25 mouse cellular contexts compared by ENCODE assay signal in genomic region chr2:67654847-67655246, GRCm38 (mm10).
DNase-seq lines count a peak whose midpoint lies in the region; ATAC-seq and TF ChIP-seq lines count a peak whose summit lies in the region.
"Had no signal": no experiment of that assay in that cellular context is flagged by ENCODE, and none has a peak within 500 bp of the region (broad histone marks: within the 10 kb centered on the region; RNA-seq: fewer than 3 reads in every experiment).

No protein-coding gene starts in this region.

- H3K9ac ChIP-seq in embryonic facial prominence, embryonic 14.5 days (ENCODE audit: low read depth, low read length): no peak overlapping the region
- no peak overlapping the region for H3K9ac ChIP-seq in lung, embryonic 14.5 days
- H3K9ac ChIP-seq: embryonic facial prominence, embryonic 13.5 days; forebrain, embryonic 15.5 days; heart, embryonic 12.5 days; heart, embryonic 15.5 days; hindbrain, embryonic 13.5 days had no signal

- H3K36me3 ChIP-seq in embryonic facial prominence, embryonic 14.5 days (ENCODE audit: control insufficient read depth, insufficient read depth, low read length): no peaks in the 10 kb centered on the region
- H3K36me3 ChIP-seq in embryonic facial prominence, embryonic 10.5 days (replicated peaks): no peaks in the 10 kb centered on the region
- no peaks in the 10 kb centered on the region for H3K36me3 ChIP-seq in lung, embryonic 14.5 days (ENCODE audit: insufficient read depth)
- H3K36me3 ChIP-seq: embryonic facial prominence, embryonic 13.5 days; forebrain, embryonic 15.5 days; heart, embryonic 12.5 days; heart, embryonic 15.5 days; hindbrain, embryonic 10.5 days; hindbrain, embryonic 13.5 days had no signal

- no peak for DNase-seq in embryonic facial prominence, embryonic 14.5 days (ENCODE audit: low spot score)
- DNase-seq in embryonic facial prominence, embryonic 10.5 days (ENCODE audit: low spot score): no peak
- peak; percentile 77 for DNase-seq in lung, embryonic 14.5 days
- no peak for DNase-seq in lung, postnatal 25 days (ENCODE audit: low spot score)
- DNase-seq in lung, postnatal 10 days: peak; percentile 28
- DNase-seq in lung, postnatal 4 days: no peak
- DNase-seq in retina, embryonic 14.5 days (ENCODE audit: low spot score): peak; percentile 13
- DNase-seq in retina, postnatal 1 day: no peak
- DNase-seq: adrenal gland, adult 8-10 months; adrenal gland, postnatal 25 days; cerebellum, adult 2 months; cerebellum, adult 9-11 months; cerebellum, postnatal 25 days; gastrocnemius, postnatal 25 days; heart, adult 18-20 months; heart, postnatal 10 days; heart, postnatal 36 days had no signal

- no peaks in the 10 kb centered on the region for H3K27me3 ChIP-seq in embryonic facial prominence, embryonic 14.5 days (replicated peaks; ENCODE audit: control insufficient read depth, insufficient read depth, low read length)
- H3K27me3 ChIP-seq in embryonic facial prominence, embryonic 10.5 days (replicated peaks; ENCODE audit: low read depth, poor library complexity, severe bottlenecking): no peaks in the 10 kb centered on the region
- H3K27me3 ChIP-seq in lung, embryonic 14.5 days (ENCODE audit: insufficient read depth, low read length): no peaks in the 10 kb centered on the region
- H3K27me3 ChIP-seq: embryonic facial prominence, embryonic 13.5 days; forebrain, embryonic 15.5 days; heart, embryonic 12.5 days; heart, embryonic 15.5 days; hindbrain, embryonic 13.5 days had no signal

- H3K27ac ChIP-seq in embryonic facial prominence, embryonic 14.5 days (replicated peaks; ENCODE audit: low read depth, low read length): no peak overlapping the region
- H3K27ac ChIP-seq in embryonic facial prominence, embryonic 10.5 days (replicated peaks): no peak overlapping the region
- H3K27ac ChIP-seq in lung, embryonic 14.5 days (ENCODE audit: low read depth): 0 out of 2 replicates have a peak overlapping the region, but pooled peaks have one; percentile 21
- H3K27ac ChIP-seq: embryonic facial prominence, embryonic 13.5 days; forebrain, embryonic 15.5 days; heart, embryonic 15.5 days; hindbrain, embryonic 10.5 days; hindbrain, embryonic 13.5 days had no signal

- peaks cover 2% of the 10 kb centered on the region; the same call in 1 of the 2 replicates for H3K4me1 ChIP-seq in embryonic facial prominence, embryonic 14.5 days (ENCODE audit: control insufficient read depth, insufficient read depth, low read length)
- no peaks in the 10 kb centered on the region for H3K4me1 ChIP-seq in embryonic facial prominence, embryonic 10.5 days
- H3K4me1 ChIP-seq in lung, embryonic 14.5 days (ENCODE audit: insufficient read depth): no peaks in the 10 kb centered on the region
- H3K4me1 ChIP-seq: embryonic facial prominence, embryonic 13.5 days; heart, embryonic 15.5 days; hindbrain, embryonic 10.5 days had no signal

- H3K4me2 ChIP-seq in embryonic facial prominence, embryonic 14.5 days (ENCODE audit: low read depth, low read length): no peak overlapping the region
- no peak overlapping the region for H3K4me2 ChIP-seq in lung, embryonic 14.5 days
- H3K4me2 ChIP-seq: embryonic facial prominence, embryonic 13.5 days; forebrain, embryonic 15.5 days; heart, embryonic 12.5 days; heart, embryonic 15.5 days; hindbrain, embryonic 13.5 days had no signal

- H3K9me3 ChIP-seq in embryonic facial prominence, embryonic 14.5 days (ENCODE audit: control insufficient read depth, low read length): no peaks in the 10 kb centered on the region
- no peaks in the 10 kb centered on the region for H3K9me3 ChIP-seq in embryonic facial prominence, embryonic 10.5 days
- H3K9me3 ChIP-seq in lung, embryonic 14.5 days (ENCODE audit: low read depth, low read length): no peaks in the 10 kb centered on the region
- H3K9me3 ChIP-seq: embryonic facial prominence, embryonic 13.5 days; forebrain, embryonic 15.5 days; heart, embryonic 12.5 days; heart, embryonic 15.5 days; hindbrain, embryonic 10.5 days; hindbrain, embryonic 13.5 days had no signal

- no peak for TF ChIP-seq CTCF in lung, embryonic 14.5 days (IDR thresholded peaks at IDR 0.05; ENCODE audit: low read depth)

- H3K4me3 ChIP-seq in embryonic facial prominence, embryonic 14.5 days (ENCODE audit: low read depth, low read length): no peak overlapping the region
- no peak overlapping the region for H3K4me3 ChIP-seq in embryonic facial prominence, embryonic 10.5 days
- no peak overlapping the region for H3K4me3 ChIP-seq in lung, embryonic 14.5 days (ENCODE audit: low read depth, low read length)
- H3K4me3 ChIP-seq: embryonic facial prominence, embryonic 13.5 days; forebrain, embryonic 15.5 days; heart, embryonic 12.5 days; heart, embryonic 15.5 days; hindbrain, embryonic 10.5 days; hindbrain, embryonic 13.5 days had no signal

- ATAC-seq in embryonic facial prominence, embryonic 14.5 days (ENCODE audit: low read depth): peak; percentile 84; the same call in 1 of the 2 replicates
- peak; percentile 87 for ATAC-seq in lung, embryonic 14.5 days (ENCODE audit: insufficient read depth)
- ATAC-seq: activated CD4-positive, CD25-positive, alpha-beta regulatory T cell, adult 4 months; forebrain, embryonic 15.5 days; hindbrain, embryonic 16.5 days had no signal

- 65% methylated on average over 3 of the region's 3 CpGs for WGBS in embryonic facial prominence, embryonic 14.5 days
- 75% methylated on average over 3 of the region's 3 CpGs for WGBS in embryonic facial prominence, embryonic 10.5 days
- WGBS in lung, embryonic 14.5 days: 37% methylated on average over 3 of the region's 3 CpGs

Comparison
In these comparisons a context has a peak if more than half of its experiments do, and no peak if none do; other contexts are left out.
1. DNase-seq: peak in lung, embryonic 14.5 days (single experiment), lung, postnatal 10 days (single experiment) and retina, embryonic 14.5 days (single experiment); none in embryonic facial prominence, embryonic 14.5 days (single experiment), embryonic facial prominence, embryonic 10.5 days (single experiment), lung, postnatal 25 days (single experiment), lung, postnatal 4 days (0 of 2) and retina, postnatal 1 day (single experiment).